Mouse (Mus musculus): ENCODE measurements around the gene Uqcrh.

Gene Uqcrh

DNA sequence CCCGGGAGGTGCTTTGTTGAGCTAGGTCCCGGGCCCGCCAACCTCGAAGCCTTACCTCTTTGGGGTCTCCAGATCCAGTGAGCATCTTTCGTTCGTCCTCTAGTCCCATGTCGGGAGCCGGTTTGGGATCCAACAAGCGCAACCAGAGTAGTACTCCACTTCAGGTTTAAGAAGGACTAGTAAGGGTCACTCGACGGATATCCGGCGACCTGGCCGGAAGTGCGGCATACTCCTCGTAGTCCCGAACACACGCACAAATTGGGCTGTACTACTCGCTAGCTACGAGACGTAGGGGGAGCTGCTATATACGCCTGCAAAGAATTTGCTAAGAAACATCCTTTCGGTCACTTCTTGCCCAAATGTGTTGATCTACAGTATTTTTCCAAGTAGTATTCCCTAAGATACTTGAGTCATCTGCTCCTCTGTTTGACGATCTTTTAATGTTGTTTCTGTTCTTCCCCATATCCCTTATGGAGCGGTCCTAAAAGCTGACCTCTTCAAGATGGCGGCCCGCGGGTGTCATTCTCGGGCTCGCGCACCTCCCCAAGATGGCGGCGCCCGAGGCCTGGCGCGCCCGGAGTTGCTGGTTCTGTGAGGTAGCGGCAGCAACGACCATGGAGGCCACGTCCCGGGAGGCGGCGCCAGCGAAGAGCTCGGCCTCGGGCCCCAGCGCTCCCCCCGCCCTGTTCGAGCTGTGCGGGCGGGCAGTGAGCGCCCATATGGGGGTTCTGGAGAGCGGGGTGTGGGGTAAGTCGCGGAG, at the start of gene Uqcrh, which contains the start of gene Lrrc41:
Uqcrh (minus strand) TSS at position 211 of the 760 bp plus-strand sequence.
Lrrc41 (plus strand) TSS at position 409 of the 760 bp plus-strand sequence.
- DNase-seq = peak; percentile 97

DNA sequence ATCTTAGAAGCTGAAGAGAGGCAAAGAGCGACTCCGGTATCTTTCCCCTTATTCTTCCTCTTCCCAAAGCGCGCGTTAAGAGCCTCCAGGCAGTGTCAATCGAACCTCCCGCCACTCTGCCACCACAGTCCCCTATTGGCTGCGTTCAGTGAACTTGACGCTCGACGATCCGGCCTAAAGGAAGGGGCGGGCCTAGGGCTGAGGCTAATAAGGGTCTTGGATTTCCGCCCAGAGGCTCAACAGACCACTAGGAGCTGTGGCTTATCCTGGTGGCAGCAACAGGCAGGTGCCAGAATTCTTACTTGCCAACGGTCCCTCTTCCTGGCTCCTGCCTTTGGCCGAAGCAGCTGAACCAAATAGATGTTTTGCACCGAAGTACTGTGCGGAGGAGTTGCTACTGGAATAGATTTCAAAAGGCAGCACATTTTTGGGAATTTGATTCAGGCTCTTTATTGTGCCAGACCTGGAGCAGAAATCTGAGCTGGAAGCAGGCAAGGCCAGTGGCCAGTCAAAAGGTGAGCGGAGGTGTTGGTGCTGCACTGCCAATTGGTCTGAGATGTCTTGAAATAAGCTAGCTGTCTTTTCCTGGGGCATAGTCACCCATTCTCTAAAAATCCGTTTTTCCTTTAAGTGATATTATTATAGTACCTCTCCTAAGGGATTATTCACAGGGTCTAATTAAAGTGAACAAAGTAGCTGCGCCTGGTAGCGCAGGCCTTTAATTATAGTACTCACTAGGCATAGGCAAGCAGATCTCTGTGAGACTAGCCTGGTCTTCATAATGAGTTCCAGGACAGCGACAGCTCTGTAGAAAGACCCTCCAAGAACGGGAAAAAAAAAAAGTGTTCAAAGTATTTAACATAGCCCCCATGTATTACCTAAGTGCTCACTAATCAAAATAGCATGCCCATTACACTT, 49.0 kb upstream of the Uqcrh start, which contains the start of the genes Rad54l and Pomgnt1:
Rad54l (minus strand) TSS at position 89 of the 918 bp plus-strand sequence.
Pomgnt1 (plus strand) TSS at position 239 of the 918 bp plus-strand sequence.
- DNase-seq = peak; percentile 81

DNA sequence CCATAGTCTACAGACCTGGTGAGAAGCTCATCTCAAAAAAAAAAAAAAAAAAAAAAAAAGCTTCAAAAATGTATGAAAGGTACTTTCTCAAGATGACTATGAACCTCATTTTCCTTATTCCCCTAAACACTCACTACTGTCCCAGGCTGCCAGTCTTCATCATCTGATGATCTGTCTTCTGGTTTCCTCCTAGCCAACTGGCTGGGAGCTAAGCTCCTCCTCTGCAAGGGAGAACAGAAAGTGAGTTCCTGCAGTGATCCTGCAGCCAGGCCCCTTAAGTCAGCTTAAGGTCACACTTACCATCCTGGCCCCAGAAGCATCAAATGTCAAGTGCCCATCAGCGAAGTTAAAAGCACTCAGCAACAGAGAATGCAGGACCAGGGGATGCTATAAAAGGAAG, 47.9 kb upstream of the Uqcrh start:
- no peak for DNase-seq

DNA sequence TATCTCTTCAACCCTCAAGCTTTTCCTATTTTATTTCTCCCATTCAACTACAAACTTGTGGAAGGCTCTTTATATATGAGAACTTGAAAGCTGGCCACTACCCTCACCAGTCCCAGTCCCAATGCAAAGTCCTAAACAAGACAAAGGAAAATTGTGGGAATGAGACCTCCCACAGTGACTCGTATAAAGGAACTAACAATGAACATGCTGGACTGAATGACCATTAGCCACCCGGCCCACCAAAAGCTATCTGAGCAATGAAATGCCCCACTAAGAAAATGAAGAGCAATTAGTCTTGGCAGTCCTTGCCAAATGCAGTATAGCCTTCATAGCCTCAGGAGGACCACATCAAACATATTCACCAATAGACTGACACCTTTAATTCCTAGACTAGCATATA, 36.6 kb upstream of the Uqcrh start:
- no peak for DNase-seq

DNA sequence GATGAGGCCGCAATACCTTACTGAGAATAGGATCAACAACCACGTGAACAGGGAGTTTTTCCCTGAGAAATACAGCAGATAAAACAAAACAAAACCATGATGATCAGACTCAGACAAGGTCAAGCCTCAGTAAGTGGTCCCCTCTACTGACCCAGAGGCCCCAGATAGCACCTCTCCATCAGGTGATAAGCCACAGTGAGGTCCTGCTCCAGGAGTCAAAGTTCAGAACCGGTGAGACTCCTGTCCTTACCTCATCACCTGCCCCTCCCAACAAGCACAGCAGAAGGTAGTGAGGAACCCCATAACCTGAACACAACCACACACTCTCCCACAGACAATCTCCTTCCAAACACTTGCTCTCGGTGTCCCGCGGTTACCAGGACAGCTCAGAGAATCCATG, 35.8 kb upstream of the Uqcrh start:
- DNase-seq = no peak

DNA sequence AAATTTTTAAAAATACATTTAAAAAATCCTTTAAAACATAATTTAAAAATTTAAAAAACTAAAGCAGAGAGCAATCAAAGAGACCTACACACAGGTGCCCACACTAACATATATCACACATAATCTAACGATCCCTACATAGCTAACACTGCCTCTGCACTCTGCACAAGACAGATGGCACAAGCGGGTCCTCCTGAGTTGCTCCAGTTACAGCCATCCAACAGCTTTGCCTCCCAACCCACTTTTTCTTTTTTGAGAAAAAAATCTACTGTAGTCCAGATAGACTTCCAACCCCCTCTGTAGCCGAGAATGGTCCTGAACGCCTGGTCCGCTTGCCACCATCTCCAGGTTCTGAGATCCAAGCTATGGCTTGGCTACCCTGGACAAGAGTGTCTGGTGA, 30.4 kb upstream of the Uqcrh start:
- DNase-seq = no peak

DNA sequence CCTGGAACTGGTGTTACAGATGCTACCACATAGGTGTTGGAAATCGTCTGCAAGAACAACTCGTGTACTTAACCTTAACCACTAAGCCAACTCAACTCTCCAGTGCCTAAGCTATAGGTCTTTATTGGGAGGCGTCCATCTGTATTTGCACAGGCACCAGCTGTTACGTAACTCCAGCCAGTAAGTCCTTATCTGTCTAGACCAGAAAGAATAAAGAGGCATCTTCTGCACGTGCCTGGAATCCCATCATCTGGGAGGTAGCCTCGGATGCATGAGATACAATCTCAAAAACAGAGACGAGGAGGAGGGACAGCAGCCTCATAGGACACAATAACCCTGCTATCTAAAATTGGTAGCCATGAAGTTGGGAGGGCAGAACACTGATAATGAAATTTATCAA, 26.1 kb upstream of the Uqcrh start:
- DNase-seq = no peak

DNA sequence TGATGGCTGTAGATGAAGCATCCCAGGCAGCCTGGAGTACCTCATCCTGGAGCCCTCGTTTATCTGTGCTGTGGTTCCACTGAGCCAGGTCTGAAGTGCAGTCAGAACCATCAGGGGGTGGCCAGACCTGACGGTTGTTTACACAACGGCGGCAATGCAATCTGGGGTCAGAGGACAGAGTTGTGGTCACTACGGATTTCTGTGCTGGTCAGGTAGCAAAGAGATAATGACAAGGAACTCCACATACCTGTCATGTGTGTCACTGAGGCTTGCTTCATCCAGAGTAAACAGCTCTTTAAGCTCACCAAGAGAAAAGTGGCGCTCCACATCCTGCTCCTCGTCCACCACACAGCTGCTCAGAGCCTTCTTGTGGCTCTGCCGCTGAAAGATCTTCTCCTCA, 22.3 kb upstream of the Uqcrh start:
- DNase-seq = no peak

DNA sequence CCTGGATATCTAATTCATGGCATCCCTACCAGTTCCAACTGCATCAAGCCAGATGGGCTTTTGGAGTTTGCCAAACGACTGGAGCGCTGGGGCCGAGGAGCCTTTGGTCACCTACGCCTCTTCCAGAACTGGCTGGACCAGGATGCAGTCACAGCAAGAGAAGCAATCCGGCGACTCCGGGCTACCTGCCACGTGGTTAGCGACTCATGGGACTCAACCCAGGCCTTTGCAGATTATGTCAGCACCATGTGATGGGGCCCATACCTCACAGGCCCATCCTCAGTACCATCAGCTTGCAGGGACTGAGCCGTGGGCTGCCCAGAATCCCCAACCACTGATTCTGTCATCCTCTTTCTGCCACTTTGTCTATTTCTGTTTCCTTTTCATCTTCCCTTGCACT, 21.4 kb upstream of the Uqcrh start:
- DNase-seq = no peak

DNA sequence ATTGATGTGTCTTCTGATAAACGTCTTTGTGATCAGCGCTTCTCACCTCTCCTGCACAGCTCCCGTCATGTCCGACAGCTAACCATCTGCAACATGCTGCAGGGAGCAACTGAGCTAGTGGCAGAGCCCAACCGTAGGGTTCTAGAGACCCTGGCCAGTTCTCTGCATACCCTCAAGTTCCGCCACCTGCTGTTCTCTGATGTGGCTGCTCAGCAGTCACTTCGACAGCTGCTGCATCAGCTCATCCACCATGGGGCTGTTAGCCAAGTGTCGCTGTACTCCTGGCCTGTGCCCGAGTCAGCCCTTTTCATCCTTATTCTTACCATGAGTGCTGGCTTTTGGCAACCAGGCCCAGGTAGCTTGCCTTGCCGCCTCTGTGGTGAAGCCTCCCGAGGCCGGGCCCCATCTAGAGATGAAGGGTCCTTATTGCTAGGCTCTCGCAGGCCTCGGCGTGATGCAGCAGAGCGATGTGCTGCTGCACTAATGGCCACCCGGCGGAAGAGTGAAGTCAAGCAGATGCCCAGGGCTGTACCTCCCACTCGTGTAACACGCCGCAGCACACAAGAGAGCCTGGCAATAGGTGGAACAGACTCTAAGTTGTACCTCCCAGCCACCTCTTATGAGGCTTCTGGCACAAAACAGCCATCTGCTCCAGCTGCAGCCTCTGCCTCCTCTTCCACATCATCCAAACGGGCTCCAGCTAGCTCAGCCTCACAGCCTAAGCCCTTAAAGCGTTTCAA, 13.8 kb upstream of the Uqcrh start:
- DNase-seq = no peak

DNA sequence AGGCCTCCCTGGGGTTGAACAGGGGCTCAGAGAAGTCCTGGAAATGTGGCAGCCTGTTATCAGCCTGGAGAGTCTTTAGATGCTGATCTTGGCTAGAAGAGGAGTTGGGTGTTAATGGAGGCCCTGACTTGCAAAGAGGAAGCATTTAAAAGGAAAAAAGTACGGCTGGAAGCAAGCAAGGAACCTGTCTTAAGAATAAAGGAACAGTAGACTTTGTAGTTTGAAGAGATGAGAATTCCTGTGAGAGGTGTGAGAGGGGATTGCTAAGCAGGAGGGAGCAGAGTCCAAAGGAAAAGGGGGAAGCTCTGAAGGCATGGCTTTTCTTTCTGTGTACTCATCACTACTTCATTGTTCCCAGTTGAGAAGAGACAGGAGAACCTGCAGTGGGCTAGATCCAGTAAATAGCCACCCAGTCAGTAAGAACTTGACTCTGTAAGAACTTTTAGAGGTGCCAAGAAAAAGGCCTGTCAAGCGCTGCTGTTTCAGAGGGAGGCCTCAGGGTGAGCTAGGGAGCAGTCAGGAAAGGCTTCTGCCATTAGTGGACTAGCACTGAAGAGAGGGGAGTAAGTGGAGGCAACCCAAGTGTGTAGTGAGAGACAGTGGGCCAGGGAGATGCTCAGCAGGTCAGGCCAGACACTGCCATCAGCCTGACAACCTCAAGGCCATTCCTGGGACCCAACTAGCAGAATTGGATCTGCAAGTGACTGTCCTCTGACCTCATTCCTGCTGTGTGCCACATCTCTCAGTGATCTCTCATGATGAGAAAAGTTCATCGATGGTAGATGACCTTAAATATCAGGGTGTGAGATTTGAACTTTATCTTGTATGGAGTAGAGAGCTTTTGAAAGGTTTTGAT, 2.6 kb upstream of the Uqcrh start:
- peak; percentile 29 for DNase-seq

DNA sequence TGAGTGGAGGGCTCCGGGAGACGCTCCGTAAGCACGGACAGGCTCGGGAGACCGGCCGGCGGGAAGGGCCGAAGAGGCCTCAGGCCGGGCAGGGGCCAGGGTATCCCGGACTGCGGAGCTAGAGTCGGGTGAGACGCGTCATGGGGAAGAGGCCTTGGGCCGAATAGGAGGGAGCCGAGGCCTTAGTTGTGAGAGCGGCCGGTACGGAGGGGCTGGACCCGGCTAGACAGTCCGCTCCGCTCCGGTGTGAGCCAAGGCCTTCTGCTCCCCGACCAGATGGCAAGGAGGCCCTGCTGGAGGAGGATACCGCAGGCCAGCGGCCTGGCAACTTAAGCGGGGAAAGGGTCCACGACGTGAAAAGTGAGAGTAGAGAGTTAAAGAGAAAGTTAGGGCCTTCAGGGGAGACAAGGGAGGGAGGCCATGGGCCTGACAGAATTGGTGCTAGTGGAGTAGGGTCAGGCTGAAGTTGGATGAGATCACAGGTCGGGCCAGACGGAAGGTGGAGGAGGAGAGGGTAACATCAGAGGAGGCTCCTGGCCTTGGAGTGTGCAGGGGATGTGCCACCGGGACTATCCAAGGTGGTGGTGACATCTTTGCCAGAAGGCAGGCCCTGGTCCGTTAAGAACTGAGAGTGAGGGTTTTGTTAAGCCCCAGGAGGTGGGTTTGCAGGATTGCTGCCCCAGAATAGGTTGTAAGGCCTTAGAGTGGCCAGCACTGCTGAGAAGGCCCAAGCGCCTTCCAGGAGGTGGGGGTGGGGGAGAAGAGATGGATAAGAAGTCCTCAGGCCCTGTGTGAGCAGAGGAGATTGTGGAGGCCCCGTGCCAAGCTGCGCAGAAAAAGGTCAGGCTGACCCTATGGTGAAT, 1.7 kb upstream of the Uqcrh start:
- peak; percentile 40 for DNase-seq

DNA sequence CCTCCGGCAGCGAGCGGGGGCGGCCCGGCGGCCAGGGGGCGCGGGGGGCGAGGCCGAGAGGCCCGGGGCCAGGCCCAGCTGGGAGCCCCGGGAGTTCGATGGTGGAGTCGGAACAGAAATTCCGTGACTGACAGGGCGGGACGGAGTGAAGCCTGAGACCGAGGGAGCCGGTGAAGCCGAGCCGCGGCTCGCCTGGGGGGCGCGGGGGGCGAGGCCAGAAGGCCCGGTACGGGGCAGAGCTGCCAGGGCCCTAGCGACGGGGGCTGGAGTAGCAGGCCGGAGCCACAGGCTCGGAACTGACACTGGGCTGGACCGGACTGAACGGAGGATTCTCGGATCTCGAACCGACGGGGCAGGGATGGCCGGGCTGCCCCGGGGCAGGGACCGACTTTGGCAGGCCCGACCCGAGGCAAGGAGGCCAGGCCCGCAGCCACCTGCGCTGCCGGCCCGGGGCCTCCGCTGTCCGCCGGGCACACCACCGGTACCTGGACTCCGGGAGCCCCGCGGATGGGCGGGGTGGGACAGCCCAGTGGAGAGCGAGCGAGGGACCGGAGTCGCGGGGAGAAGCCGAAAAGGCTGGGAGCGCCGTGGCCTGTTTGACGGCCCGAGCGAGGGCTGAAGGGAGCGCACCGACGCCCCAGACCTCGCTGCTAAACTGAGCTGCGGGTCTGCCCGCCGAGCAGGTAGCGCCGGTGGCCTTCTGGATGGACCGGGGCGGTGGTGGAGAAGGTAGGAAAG, 929 bp upstream of the Uqcrh start:
- DNase-seq = peak; percentile 72

DNA sequence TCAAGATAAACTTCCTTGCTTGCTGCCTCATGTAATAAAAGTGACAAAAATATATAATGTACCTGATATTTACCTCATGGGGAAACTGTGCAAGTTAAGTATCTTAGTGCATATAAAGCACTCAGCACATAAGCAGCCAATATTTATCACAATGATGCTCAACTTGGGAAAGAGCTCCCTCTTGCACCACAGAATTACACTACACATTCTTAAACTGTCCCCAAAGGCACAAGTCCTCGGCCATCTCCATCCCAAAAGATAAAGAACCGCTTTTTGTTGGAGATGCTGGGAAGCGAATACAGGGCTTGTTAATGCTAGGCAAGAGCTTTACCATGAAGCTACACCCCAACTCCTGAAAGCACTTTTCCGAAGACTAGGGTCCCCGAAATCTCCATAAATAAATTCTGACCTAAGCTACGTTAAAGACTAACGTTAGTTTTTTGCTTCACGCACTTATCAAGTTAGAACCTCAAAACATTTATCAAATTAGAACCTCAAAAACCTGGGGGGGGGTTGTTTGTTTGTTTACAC, 661 bp downstream of the Uqcrh start:
- peak; percentile 29 for DNase-seq

DNA sequence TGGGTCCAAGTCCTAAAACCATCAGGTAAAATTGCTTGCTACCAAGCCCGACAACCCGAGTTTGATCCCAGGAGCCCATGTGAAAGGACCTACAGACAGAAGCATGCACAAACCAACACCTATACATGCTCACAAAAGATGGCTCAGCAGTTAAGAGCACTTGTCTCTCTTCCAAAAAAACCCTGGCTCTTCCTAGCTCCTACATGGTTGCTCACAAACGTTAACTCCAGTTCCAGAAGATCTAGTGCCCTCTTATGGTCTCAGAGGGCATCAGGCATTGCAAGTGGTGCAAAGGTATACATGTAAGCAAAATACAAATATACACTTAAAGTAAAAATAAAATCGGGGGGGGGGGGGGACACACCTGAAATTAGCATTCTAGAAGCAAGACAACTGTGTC, 1.7 kb downstream of the Uqcrh start:
- DNase-seq = peak; percentile 36

DNA sequence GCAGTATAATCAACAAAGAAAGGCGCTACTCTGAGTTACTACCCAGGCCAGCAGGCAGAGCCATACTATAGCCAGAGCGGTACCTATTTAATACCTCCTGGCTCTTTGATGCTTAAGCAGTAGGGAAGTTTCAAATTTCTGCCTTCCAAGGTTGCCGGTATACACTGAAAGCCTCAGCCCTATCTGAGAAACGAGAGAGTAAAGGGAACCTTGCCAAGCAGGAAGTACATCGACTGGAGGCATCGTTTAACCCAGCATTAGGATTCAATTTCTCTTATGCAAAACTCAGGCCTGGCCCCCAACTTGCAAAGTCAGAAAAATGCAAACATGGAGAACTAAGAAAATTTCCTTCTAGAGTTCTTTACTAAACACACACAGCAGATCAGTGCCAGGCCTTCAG, 4.8 kb downstream of the Uqcrh start:
- DNase-seq = no peak

DNA sequence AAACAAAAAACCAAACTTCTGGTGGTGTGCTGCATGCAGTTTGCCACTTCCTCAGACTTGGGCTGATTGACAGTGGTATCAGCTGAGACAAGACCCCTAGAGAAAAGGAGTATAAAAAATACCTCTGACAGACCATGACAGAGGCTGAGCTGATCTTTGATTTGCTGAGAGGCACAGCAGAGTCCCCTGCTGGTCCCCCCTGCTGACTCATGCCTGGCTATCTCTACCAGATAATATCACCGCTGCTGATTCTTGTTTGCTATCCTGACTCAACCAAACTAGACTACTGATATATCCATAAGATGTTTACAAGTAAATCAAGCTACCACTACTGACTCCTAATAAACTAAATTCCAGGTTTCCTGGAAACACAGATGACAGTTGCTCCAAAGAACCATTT, 11.0 kb downstream of the Uqcrh start:
- no peak for DNase-seq

DNA sequence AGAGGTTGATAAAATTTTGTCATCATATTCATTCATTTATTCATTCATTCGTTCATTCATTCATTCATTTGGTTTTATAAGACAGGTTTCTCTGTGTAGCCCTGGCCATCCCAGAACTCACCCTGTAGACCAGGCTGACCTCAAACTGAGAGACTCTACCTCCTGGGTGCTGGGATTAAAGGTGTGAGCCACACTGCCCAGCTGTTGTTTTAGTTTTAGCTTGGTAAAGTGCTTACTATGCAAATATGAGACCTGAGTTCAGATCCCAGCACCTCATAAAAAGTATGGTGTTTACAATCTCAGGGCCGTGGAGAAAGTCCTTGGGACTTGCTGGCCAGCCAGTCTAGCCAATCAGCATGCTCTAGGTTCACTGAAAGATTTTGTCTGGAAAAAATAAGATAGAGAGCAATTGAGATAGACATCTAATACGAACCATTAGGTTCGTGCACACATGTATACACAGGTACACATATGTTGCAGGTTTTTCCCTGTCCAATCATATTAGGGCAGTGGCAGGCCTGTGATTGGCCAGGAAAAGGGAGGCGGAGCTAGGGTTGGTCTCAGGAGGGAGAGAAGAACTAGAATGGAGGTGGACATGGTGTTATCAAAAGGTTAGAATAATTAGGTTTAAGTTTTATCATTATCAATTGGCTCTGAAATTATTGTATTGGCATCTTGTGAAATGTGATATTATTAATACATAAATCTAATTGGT, 15.7 kb downstream of the Uqcrh start:
- DNase-seq = no peak

DNA sequence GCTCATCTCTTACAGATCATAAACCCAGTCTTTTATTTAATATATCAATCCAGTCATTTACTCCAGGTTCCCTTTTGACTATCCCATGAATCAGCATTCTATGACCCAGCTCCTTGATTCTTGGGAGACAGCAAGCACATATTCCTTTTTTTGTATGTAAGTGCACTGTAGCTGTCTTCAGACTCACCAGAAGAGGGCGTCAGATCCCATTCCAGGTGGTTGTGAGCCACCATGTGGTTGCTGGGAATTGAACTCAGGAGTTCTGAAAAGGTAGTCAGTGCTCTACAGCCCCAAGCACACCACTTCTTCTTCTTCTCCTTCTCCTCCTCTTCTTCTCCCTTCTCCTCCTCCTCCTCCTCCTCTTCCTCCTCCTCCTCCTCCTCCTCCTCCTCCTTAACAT, 17.3 kb downstream of the Uqcrh start:
- DNase-seq = no peak

Data from kidney, adult 9 months (tissue).